Mouse (Mus musculus): ENCODE data around the gene Ucn2.

DNA sequence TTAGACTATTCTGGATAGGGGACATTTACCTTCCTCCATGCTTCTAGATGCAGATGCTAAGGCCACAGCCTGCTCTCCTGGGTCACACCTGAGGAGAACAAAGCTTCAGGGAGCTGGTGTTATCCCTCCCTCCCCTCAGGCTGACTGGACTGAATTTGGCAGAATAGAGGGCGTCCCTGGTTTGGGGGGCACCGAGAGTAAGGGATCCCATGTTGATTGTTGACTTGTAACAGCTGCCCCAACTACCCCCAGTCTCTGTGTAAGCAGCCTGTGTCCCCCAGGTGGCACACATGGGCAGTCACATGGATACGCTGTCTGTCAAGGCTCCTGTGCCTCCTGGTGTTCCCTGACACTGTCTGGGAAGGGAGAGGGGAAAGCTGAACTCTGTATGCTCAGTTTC, 42.6 kb downstream of the Ucn2 start:
- TF ChIP-seq CTCF (IDR thresholded peaks at IDR 0.05; ENCODE audit: insufficient read depth, low read depth, low read length) (no peak), POLR2A (IDR thresholded peaks at IDR 0.05; ENCODE audit: insufficient read depth, low read depth, low read length) (no peak)
